Mouse (Mus musculus) ES-Bruce4 (cell line): ENCODE results near the gene Apol7a. TPM values are rescaled to one million over a fixed set of nuclear protein-coding genes. Genes with fewer than 3 reads are reported as not detected.

Experiments used
- H3K27ac ChIP-seq: 2 replicates; pipeline ENCODE4 v1.5.1; 2012; ENCODE audit warnings: low read length, inconsistent platforms; ENCODE audit not compliant: insufficient read depth
- H3K27me3 ChIP-seq: 2 replicates; pipeline ENCODE4 v1.6.1; 2012; ENCODE audit warnings: mild to moderate bottlenecking, low read length, inconsistent platforms; ENCODE audit not compliant: control insufficient read depth, poor library complexity, insufficient read depth, severe bottlenecking
- H3K36me3 ChIP-seq: 2 replicates; pipeline ENCODE4 v1.6.1; 2012; ENCODE audit warnings: inconsistent platforms, mild to moderate bottlenecking, low read length, moderate library complexity; ENCODE audit not compliant: control insufficient read depth, poor library complexity, insufficient read depth, severe bottlenecking
- H3K4me1 ChIP-seq: one replicate; pipeline ENCODE4 v1.8.1; 2011; ENCODE audit warnings: low read length; ENCODE audit not compliant: control insufficient read depth, insufficient read depth
- H3K4me3 ChIP-seq: 2 replicates; pipeline ENCODE4 v1.5.1; 2011; ENCODE audit warnings: low read depth, mild to moderate bottlenecking, low read length
- H3K9ac ChIP-seq: 2 replicates; pipeline ENCODE4 v1.6.1; 2012; ENCODE audit warnings: low read depth, mild to moderate bottlenecking, inconsistent platforms; ENCODE audit not compliant: poor library complexity, severe bottlenecking
- H3K9me3 ChIP-seq: replicated peaks from 2 replicates; pipeline ENCODE4 v1.6.1; 2012; ENCODE audit warnings: mild to moderate bottlenecking, low read length, inconsistent platforms; ENCODE audit not compliant: control insufficient read depth, poor library complexity, insufficient read depth, severe bottlenecking
- CTCF ChIP-seq: IDR thresholded peaks from one replicate; pipeline ENCODE4 v1.8.1; 2011; ENCODE audit warnings: low read depth, low read length
- EP300 ChIP-seq: IDR thresholded peaks from 2 replicates; pipeline ENCODE4 v1.6.1; 2011; ENCODE audit warnings: low read depth, low read length; ENCODE audit not compliant: insufficient read depth
- POLR2A ChIP-seq: IDR thresholded peaks from one replicate; pipeline ENCODE4 v1.8.1; 2011; ENCODE audit warnings: low read length; ENCODE audit not compliant: insufficient read depth
- polyA plus RNA-seq: library from polyadenylated mRNA; stranded (reverse); fragments of >200 nt; gene quantifications from 2 replicates; pipeline ENCODE4 v1.2.4, GENCODE M21; 2011; ENCODE audit warnings: low read depth; ENCODE audit not compliant: missing spikeins, insufficient read depth, insufficient read length

The Apol7a gene
- polyA plus RNA-seq, 1 experiment: not detected

- Histone ChIP-seq H3K9ac (no peak overlapping the region), H3K36me3 (no peaks in the 10 kb centered on the region), H3K9me3 (no peaks in the 10 kb centered on the region), H3K27me3 (no peaks in the 10 kb centered on the region), H3K4me3 (no peak overlapping the region), H3K27ac (no peak overlapping the region), H3K4me1 (no peaks in the 10 kb centered on the region)
- TF ChIP-seq POLR2A (no peak), EP300 (no peak), CTCF (no peak)
These were observed 16.0 kb downstream of the Apol7a start for GRCm38 (mm10) chr15:77382880-77383279.

- Histone ChIP-seq H3K27ac (no peak overlapping the region), H3K36me3 (no peaks in the 10 kb centered on the region), H3K9me3 (no peaks in the 10 kb centered on the region), H3K27me3 (no peaks in the 10 kb centered on the region), H3K4me1 (no peaks in the 10 kb centered on the region), H3K9ac (no peak overlapping the region), H3K4me3 (no peak overlapping the region)
- TF ChIP-seq POLR2A: no peak
- no peak for TF ChIP-seq EP300
- TF ChIP-seq CTCF: no peak
These were observed 16.5 kb downstream of the Apol7a start for GRCm38 (mm10) chr15:77382271-77382850.

- TF ChIP-seq CTCF (no peak), EP300 (no peak), POLR2A (no peak)
These were observed 17.4 kb downstream of the Apol7a start for GRCm38 (mm10) chr15:77381481-77381880.

GRCm38 (mm10) chr15:77379921-77380320 lies 19.0 kb downstream of the Apol7a start:
- no peak for TF ChIP-seq POLR2A
- no peak for TF ChIP-seq EP300
- TF ChIP-seq CTCF: no peak
- no peaks in the 10 kb centered on the region for H3K9me3 ChIP-seq
- no peaks in the 10 kb centered on the region for H3K27me3 ChIP-seq
- H3K4me1 ChIP-seq: no peaks in the 10 kb centered on the region
- H3K27ac ChIP-seq: no peak overlapping the region
- H3K4me3 ChIP-seq: no peak overlapping the region
- no peaks in the 10 kb centered on the region for H3K36me3 ChIP-seq
- H3K9ac ChIP-seq: no peak overlapping the region

More at GRCm38 (mm10) chr15:77381481-77381880, 17.4 kb downstream of the Apol7a start:
- no peak overlapping the region for H3K27ac ChIP-seq
- H3K4me3 ChIP-seq: no peak overlapping the region
- H3K9me3 ChIP-seq: no peaks in the 10 kb centered on the region
- H3K36me3 ChIP-seq: no peaks in the 10 kb centered on the region
- H3K9ac ChIP-seq: no peak overlapping the region
- H3K27me3 ChIP-seq: no peaks in the 10 kb centered on the region
- no peaks in the 10 kb centered on the region for H3K4me1 ChIP-seq

- Histone ChIP-seq H3K4me3 (no peak overlapping the region), H3K4me1 (no peaks in the 10 kb centered on the region), H3K27me3 (no peaks in the 10 kb centered on the region), H3K9me3 (no peaks in the 10 kb centered on the region), H3K9ac (no peak overlapping the region), H3K27ac (no peak overlapping the region), H3K36me3 (no peaks in the 10 kb centered on the region)
- TF ChIP-seq POLR2A: no peak
- no peak for TF ChIP-seq CTCF
- TF ChIP-seq EP300: no peak
These were observed 21.5 kb downstream of the Apol7a start for GRCm38 (mm10) chr15:77377419-77377818.

GRCm38 (mm10) chr15:77376920-77377319 lies 22.0 kb downstream of the Apol7a start:
- no peak overlapping the region for H3K27ac ChIP-seq
- H3K4me1 ChIP-seq: no peaks in the 10 kb centered on the region
- H3K9me3 ChIP-seq: no peaks in the 10 kb centered on the region
- H3K4me3 ChIP-seq: no peak overlapping the region
- H3K9ac ChIP-seq: no peak overlapping the region
- no peaks in the 10 kb centered on the region for H3K36me3 ChIP-seq
- no peaks in the 10 kb centered on the region for H3K27me3 ChIP-seq
- TF ChIP-seq POLR2A (no peak), EP300 (no peak), CTCF (no peak)
